Mouse (Mus musculus) MEL (cell line): ENCODE measurements at regions not wholly inside any gene's neighbourhood (a gene's known extent, or its start where the extent isn't known, plus 50 kb on each side); places are given as distances from the start of the nearest gene placed in this dataset.

Experiments used
- DNase-seq: peaks from one replicate; pipeline ENCODE4 v3.0.0; 2011; ENCODE audit warnings: low read depth, low spot score
- H3K27ac ChIP-seq: 2 replicates; pipeline ENCODE4 v1.5.1; 2012; ENCODE audit warnings: low read depth, mild to moderate bottlenecking, control low read depth, low read length, moderate library complexity; ENCODE audit not compliant: control insufficient read depth
- H3K27me3 ChIP-seq, 2 experiments: fragments of 150-350 bp in 1 of 2; sonication (generic) in 1 of 2; 2 replicates each; pipeline ENCODE4 v1.6.1; 2012; ENCODE audit warnings: low read length in 2 of 2, mild to moderate bottlenecking in 2 of 2, improper control_type of control experiment in 1 of 2, moderate library complexity in 1 of 2; ENCODE audit not compliant: insufficient read depth in 2 of 2, control insufficient read depth in 1 of 2
- H3K36me3 ChIP-seq, 2 experiments: 2 replicates each; pipeline ENCODE4 v1.6.1; 2012 to 2014; ENCODE audit warnings: low read length in 2 of 2, improper control_type of control experiment in 1 of 2, inconsistent platforms in 1 of 2, mild to moderate bottlenecking in 1 of 2; ENCODE audit not compliant: insufficient read depth in 2 of 2, control insufficient read depth in 1 of 2
- H3K4me1 ChIP-seq, 2 experiments: fragments of 150-350 bp in 1 of 2; sonication (generic) in 1 of 2; 2 replicates each; pipeline ENCODE4 v1.6.1; 2012; ENCODE audit warnings: low read length in 2 of 2, improper control_type of control experiment in 1 of 2, mild to moderate bottlenecking in 1 of 2; ENCODE audit not compliant: insufficient read depth in 2 of 2, control insufficient read depth in 1 of 2
- H3K4me3 ChIP-seq, 2 experiments: fragments of 150-350 bp in 1 of 2; sonication (generic) in 1 of 2; 2 replicates each; pipeline ENCODE4 v1.5.1; 2012; ENCODE audit warnings: low read depth in 2 of 2, low read length in 2 of 2, mild to moderate bottlenecking in 2 of 2, moderate library complexity in 2 of 2, control low read depth in 1 of 2, improper control_type of control experiment in 1 of 2; ENCODE audit not compliant: control insufficient read depth in 1 of 2, insufficient read depth in 1 of 2
- H3K79me2 ChIP-seq: 2 replicates; pipeline ENCODE4 v1.6.1; 2012; ENCODE audit warnings: mild to moderate bottlenecking, low read length, moderate library complexity; ENCODE audit not compliant: control insufficient read depth, poor library complexity, insufficient read depth
- H3K9ac ChIP-seq: 2 replicates; pipeline ENCODE4 v1.6.1; 2012; ENCODE audit warnings: low read depth, mild to moderate bottlenecking, control low read depth, low read length, moderate library complexity; ENCODE audit not compliant: control insufficient read depth, poor library complexity, severe bottlenecking
- H3K9me3 ChIP-seq: fragments of 150-350 bp; sonication (generic); replicated peaks from 2 replicates; pipeline ENCODE4 v1.6.1; 2012; ENCODE audit warnings: mild to moderate bottlenecking, low read length, improper control_type of control experiment, moderate library complexity; ENCODE audit not compliant: insufficient read depth
- BHLHE40 ChIP-seq: IDR thresholded peaks from 2 replicates; pipeline ENCODE4 v1.6.1; 2012; ENCODE audit warnings: low read depth, mild to moderate bottlenecking, inconsistent platforms, low read length, improper control_type of control experiment, borderline replicate concordance
- CHD1 ChIP-seq: IDR thresholded peaks from 2 replicates; pipeline ENCODE4 v1.6.1; 2012; ENCODE audit warnings: low read depth, mild to moderate bottlenecking, inconsistent platforms, low read length, improper control_type of control experiment
- CTCF ChIP-seq, 3 experiments: IDR thresholded peaks in 2 of 3; conservative IDR thresholded peaks in 1 of 3; 2 replicates each; pipeline ENCODE4 v1.5.1; 2011 to 2012; ENCODE audit warnings: low read length in 3 of 3, low read depth in 2 of 3, mild to moderate bottlenecking in 2 of 3, improper control_type of control experiment in 1 of 3, inconsistent platforms in 1 of 3, mixed read lengths in 1 of 3, moderate library complexity in 1 of 3; ENCODE audit not compliant: control insufficient read depth in 1 of 3, insufficient read depth in 1 of 3, poor library complexity in 1 of 3, severe bottlenecking in 1 of 3
- E2F4 ChIP-seq: IDR thresholded peaks from 2 replicates; pipeline ENCODE4 v1.6.1; 2011; ENCODE audit warnings: low read depth, low read length, improper control_type of control experiment, borderline replicate concordance
- ELF1 ChIP-seq: IDR thresholded peaks from 2 replicates; pipeline ENCODE4 v1.6.1; 2014; ENCODE audit warnings: low read depth, mild to moderate bottlenecking, inconsistent platforms, low read length, improper control_type of control experiment, moderate library complexity
- GABPA ChIP-seq: IDR thresholded peaks from 2 replicates; pipeline ENCODE4 v1.6.1; 2012; ENCODE audit warnings: low read depth, mild to moderate bottlenecking, inconsistent platforms, low read length, improper control_type of control experiment, moderate library complexity
- KAT2A ChIP-seq: conservative IDR thresholded peaks from 2 replicates; pipeline ENCODE4 v1.6.1; 2012; ENCODE audit warnings: low read depth, low read length, improper control_type of control experiment, inconsistent platforms
- MAX ChIP-seq: IDR thresholded peaks from 2 replicates; pipeline ENCODE4 v1.6.1; 2011; ENCODE audit warnings: low read length, improper control_type of control experiment
- MAZ ChIP-seq: IDR thresholded peaks from 2 replicates; pipeline ENCODE4 v1.6.1; 2012; ENCODE audit warnings: low read depth, mild to moderate bottlenecking, inconsistent platforms, low read length, improper control_type of control experiment
- MEF2A ChIP-seq: IDR thresholded peaks from 2 replicates; pipeline ENCODE4 v1.6.1; 2014; ENCODE audit warnings: low read depth, mild to moderate bottlenecking, inconsistent platforms, low read length, improper control_type of control experiment; ENCODE audit not compliant: poor library complexity, insufficient replicate concordance, severe bottlenecking; ENCODE audit errors: extremely low read depth
- MYB ChIP-seq: IDR thresholded peaks from 2 replicates; pipeline ENCODE4 v1.6.1; 2011; ENCODE audit warnings: mild to moderate bottlenecking, low read depth, low read length, improper control_type of control experiment
- NELFE ChIP-seq: IDR thresholded peaks from 2 replicates; pipeline ENCODE4 v1.6.1; 2011; ENCODE audit warnings: low read depth, low read length, improper control_type of control experiment
- POLR2A ChIP-seq, 2 experiments: IDR thresholded peaks; 2 replicates each; pipeline ENCODE4 v1.6.1; 2011 to 2012; ENCODE audit warnings: low read length in 2 of 2, mild to moderate bottlenecking in 2 of 2, control low read depth in 1 of 2, improper control_type of control experiment in 1 of 2, low read depth in 1 of 2, moderate library complexity in 1 of 2; ENCODE audit not compliant: control insufficient read depth in 1 of 2, insufficient read depth in 1 of 2, poor library complexity in 1 of 2
- POLR2AphosphoS2 ChIP-seq: IDR thresholded peaks from 2 replicates; pipeline ENCODE4 v1.6.1; 2011; ENCODE audit warnings: low read length, improper control_type of control experiment
- POLR2AphosphoS5 ChIP-seq: IDR thresholded peaks from 2 replicates; pipeline ENCODE4 v1.6.1; 2012; ENCODE audit warnings: low read depth, borderline replicate concordance, mild to moderate bottlenecking, inconsistent platforms, low read length, moderate library complexity, mixed read lengths
- RAD21 ChIP-seq: IDR thresholded peaks from 2 replicates; pipeline ENCODE4 v1.6.1; 2011; ENCODE audit warnings: mild to moderate bottlenecking, low read depth, low read length, improper control_type of control experiment
- RCOR1 ChIP-seq: IDR thresholded peaks from 2 replicates; pipeline ENCODE4 v1.6.1; 2012; ENCODE audit warnings: low read depth, mild to moderate bottlenecking, inconsistent platforms, low read length, improper control_type of control experiment
- SIN3A ChIP-seq: IDR thresholded peaks from 2 replicates; pipeline ENCODE4 v1.6.1; 2012; ENCODE audit warnings: low read length, improper control_type of control experiment, inconsistent platforms
- SMC3 ChIP-seq: IDR thresholded peaks from 2 replicates; pipeline ENCODE4 v1.6.1; 2011; ENCODE audit warnings: low read depth, low read length, improper control_type of control experiment
- TAL1 ChIP-seq: IDR thresholded peaks from 2 replicates; pipeline ENCODE4 v1.6.1; 2012; ENCODE audit warnings: mild to moderate bottlenecking, inconsistent platforms, low read length, moderate library complexity, mixed read lengths
- TCF12 ChIP-seq: IDR thresholded peaks from 2 replicates; pipeline ENCODE4 v1.6.1; 2014; ENCODE audit warnings: low read depth, mild to moderate bottlenecking, inconsistent platforms, low read length, improper control_type of control experiment, moderate library complexity
- UBTF ChIP-seq: IDR thresholded peaks from 2 replicates; pipeline ENCODE4 v1.6.1; 2012; ENCODE audit warnings: low read depth, mild to moderate bottlenecking, inconsistent platforms, low read length, improper control_type of control experiment, moderate library complexity, borderline replicate concordance; ENCODE audit not compliant: insufficient read depth
- USF1 ChIP-seq: IDR thresholded peaks from 2 replicates; pipeline ENCODE4 v1.6.1; 2014; ENCODE audit warnings: low read depth, mild to moderate bottlenecking, inconsistent platforms, low read length, improper control_type of control experiment, moderate library complexity
- USF2 ChIP-seq, 2 experiments: IDR thresholded peaks; 2 replicates each; pipeline ENCODE4 v1.6.1; 2011 to 2012; ENCODE audit warnings: improper control_type of control experiment in 2 of 2, low read length in 2 of 2, borderline replicate concordance in 1 of 2, inconsistent platforms in 1 of 2, low read depth in 1 of 2, mild to moderate bottlenecking in 1 of 2; ENCODE audit not compliant: insufficient read depth in 1 of 2
- ZC3H11A ChIP-seq: IDR thresholded peaks from 2 replicates; pipeline ENCODE4 v1.6.1; 2012; ENCODE audit warnings: low read depth, mild to moderate bottlenecking, inconsistent platforms, low read length, improper control_type of control experiment

- no peak for TF ChIP-seq USF1
- TF ChIP-seq SMC3, result no peak
- TF ChIP-seq USF2 (IDR thresholded peaks at IDR 0.05; ENCODE audit: borderline replicate concordance in 1 of 2, insufficient read depth in 1 of 2, low read depth in 1 of 2, low read length in 2 of 2), result no peak
- no peak for TF ChIP-seq RAD21
- no peak for TF ChIP-seq NELFE
- no peak for TF ChIP-seq MEF2A
- no peak for TF ChIP-seq TAL1
- no peak for TF ChIP-seq TCF12
- no peak for TF ChIP-seq RCOR1
- no peak for TF ChIP-seq CHD1
- TF ChIP-seq CTCF (IDR thresholded peaks at IDR 0.05 in 2 of 3, conservative IDR thresholded peaks at IDR 0.05 in 1 of 3; ENCODE audit: control insufficient read depth in 1 of 3, insufficient read depth in 1 of 3, low read depth in 2 of 3, low read length in 3 of 3, poor library complexity in 1 of 3, severe bottlenecking in 1 of 3), result no peak
- TF ChIP-seq POLR2A (IDR thresholded peaks at IDR 0.05; ENCODE audit: control insufficient read depth in 1 of 2, insufficient read depth in 1 of 2, low read depth in 1 of 2, low read length in 2 of 2, poor library complexity in 1 of 2), result no peak
- no peak for TF ChIP-seq ZC3H11A
- TF ChIP-seq MYB, result no peak
- no peak for TF ChIP-seq POLR2AphosphoS2
- TF ChIP-seq E2F4, result no peak
- no peak for TF ChIP-seq MAX
- TF ChIP-seq GABPA, result no peak
- no peak for TF ChIP-seq SIN3A
- no peak for TF ChIP-seq BHLHE40
- Histone ChIP-seq H3K9ac (no peak overlapping the region), H3K4me1 (no peaks in the 10 kb centered on the region), H3K79me2 (no peaks in the 10 kb centered on the region), H3K27me3 (no peaks in the 10 kb centered on the region), H3K9me3 (no peaks in the 10 kb centered on the region), H3K27ac (no peak overlapping the region), H3K36me3 (no peaks in the 10 kb centered on the region), H3K4me3 (no peak overlapping the region)
- DNase-seq, result no peak
Measured at GRCm38 (mm10) chr3:53727737-53728136, 70.6 kb upstream of the Frem2 start.

GRCm38 (mm10) chr3:53707101-53707500 lies 49.9 kb upstream of the Frem2 start:
- H3K27ac ChIP-seq, result no peak overlapping the region
- TF ChIP-seq KAT2A, result no peak
- no peak for TF ChIP-seq POLR2AphosphoS5
- no peak for TF ChIP-seq ELF1
- no peak for TF ChIP-seq POLR2A (IDR thresholded peaks at IDR 0.05; ENCODE audit: control insufficient read depth in 1 of 2, insufficient read depth in 1 of 2, low read depth in 1 of 2, low read length in 2 of 2, poor library complexity in 1 of 2)
- TF ChIP-seq GABPA, result no peak
- no peak for TF ChIP-seq E2F4
- TF ChIP-seq TAL1, result no peak
- TF ChIP-seq UBTF, result no peak
- TF ChIP-seq MYB, result no peak
- TF ChIP-seq MAZ, result no peak
- TF ChIP-seq, all 39 proteins: peak for 0
- H3K36me3 ChIP-seq, result no peaks in the 10 kb centered on the region
- no peaks in the 10 kb centered on the region for H3K4me1 ChIP-seq
- H3K9me3 ChIP-seq, result no peaks in the 10 kb centered on the region
- H3K9ac ChIP-seq, result no peak overlapping the region
- no peaks in the 10 kb centered on the region for H3K79me2 ChIP-seq
- no peaks in the 10 kb centered on the region for H3K27me3 ChIP-seq
- H3K4me3 ChIP-seq, result no peak overlapping the region
- no peak for DNase-seq
